Mouse (Mus musculus): ENCODE results near the gene Pacrg. TPM values are rescaled to one million over a fixed set of nuclear protein-coding genes. Genes with fewer than 3 reads are reported as not detected.

Pacrg gene
- polyA plus RNA-seq, 1 experiment from 2014 or later, result 9.3 TPM

GRCm38 (mm10) chr17:10635955-10636470 lies 204.1 kb downstream of the Pacrg start:
- H3K4me2 ChIP-seq (replicated peaks), result no peak overlapping the region
- H3K9me3 ChIP-seq (replicated peaks), result no peaks in the 10 kb centered on the region
- ATAC-seq (ENCODE audit: low FRiP score), result no peak
- no peak overlapping the region for H3K4me3 ChIP-seq
- 62% methylated on average over 8 of the region's 8 CpGs for WGBS
- H3K36me3 ChIP-seq, result no peaks in the 10 kb centered on the region
- no peaks in the 10 kb centered on the region for H3K27me3 ChIP-seq
- no peak overlapping the region for H3K9ac ChIP-seq
- H3K27ac ChIP-seq, result no peak overlapping the region
- H3K4me1 ChIP-seq, result peaks cover under 1% of the 10 kb centered on the region

GRCm38 (mm10) chr17:10635470-10635869 lies 204.6 kb downstream of the Pacrg start:
- Histone ChIP-seq H3K36me3 (no peaks in the 10 kb centered on the region), H3K4me2 (replicated peaks) (no peak overlapping the region), H3K4me3 (no peak overlapping the region), H3K4me1 (peaks cover 6% of the 10 kb centered on the region), H3K9me3 (replicated peaks) (no peaks in the 10 kb centered on the region), H3K9ac (no peak overlapping the region), H3K27me3 (no peaks in the 10 kb centered on the region), H3K27ac (no peak overlapping the region)
- ATAC-seq (ENCODE audit: low FRiP score), result no peak
- WGBS, result 94% methylated on average over 11 of the region's 11 CpGs

GRCm38 (mm10) chr17:10635046-10635445 lies 205.1 kb downstream of the Pacrg start:
- Histone ChIP-seq H3K27ac (no peak overlapping the region), H3K4me3 (no peak overlapping the region), H3K9me3 (replicated peaks) (no peaks in the 10 kb centered on the region), H3K36me3 (no peaks in the 10 kb centered on the region), H3K4me1 (peaks cover 10% of the 10 kb centered on the region), H3K9ac (no peak overlapping the region), H3K4me2 (replicated peaks) (no peak overlapping the region), H3K27me3 (no peaks in the 10 kb centered on the region)
- 91% methylated on average over 6 of the region's 6 CpGs for WGBS
- ATAC-seq (ENCODE audit: low FRiP score), result no peak

- H3K27ac ChIP-seq, result no peak overlapping the region
- H3K36me3 ChIP-seq, result no peaks in the 10 kb centered on the region
- H3K4me2 ChIP-seq (replicated peaks), result no peak overlapping the region
- H3K9me3 ChIP-seq (replicated peaks), result no peaks in the 10 kb centered on the region
- H3K4me1 ChIP-seq, result peaks cover 10% of the 10 kb centered on the region
- ATAC-seq (ENCODE audit: low FRiP score), result no peak
- no peak overlapping the region for H3K9ac ChIP-seq
- no peaks in the 10 kb centered on the region for H3K27me3 ChIP-seq
- H3K4me3 ChIP-seq, result no peak overlapping the region
- WGBS, result 96% methylated on average over 7 of the region's 7 CpGs
Measured at GRCm38 (mm10) chr17:10633769-10634168, 206.3 kb downstream of the Pacrg start.

GRCm38 (mm10) chr17:10628240-10628639 lies 211.9 kb downstream of the Pacrg start:
- Histone ChIP-seq H3K36me3 (no peaks in the 10 kb centered on the region), H3K4me2 (replicated peaks) (no peak overlapping the region), H3K9me3 (replicated peaks) (no peaks in the 10 kb centered on the region), H3K4me1 (peaks cover 22% of the 10 kb centered on the region), H3K27ac (no peak overlapping the region), H3K9ac (no peak overlapping the region), H3K27me3 (no peaks in the 10 kb centered on the region), H3K4me3 (no peak overlapping the region)
- ATAC-seq (ENCODE audit: low FRiP score), result no peak
- WGBS, result 90% methylated on average over 4 of the region's 4 CpGs

GRCm38 (mm10) chr17:10627476-10627875 lies 212.6 kb downstream of the Pacrg start:
- ATAC-seq (ENCODE audit: low FRiP score), result no peak
- no peaks in the 10 kb centered on the region for H3K9me3 ChIP-seq (replicated peaks)
- no peaks in the 10 kb centered on the region for H3K27me3 ChIP-seq
- no peaks in the 10 kb centered on the region for H3K36me3 ChIP-seq
- H3K4me1 ChIP-seq, result peaks cover 22% of the 10 kb centered on the region
- no peak overlapping the region for H3K4me3 ChIP-seq
- H3K4me2 ChIP-seq (replicated peaks), result no peak overlapping the region
- H3K9ac ChIP-seq, result no peak overlapping the region
- H3K27ac ChIP-seq, result no peak overlapping the region
- WGBS, result 51% methylated on average over 2 of the region's 2 CpGs

GRCm38 (mm10) chr17:10626299-10627095 lies 213.6 kb downstream of the Pacrg start:
- no peak for ATAC-seq (ENCODE audit: low FRiP score)
- no peak overlapping the region for H3K4me2 ChIP-seq (replicated peaks)
- H3K9me3 ChIP-seq (replicated peaks), result no peaks in the 10 kb centered on the region
- H3K9ac ChIP-seq, result no peak overlapping the region
- H3K4me1 ChIP-seq, result peaks cover 22% of the 10 kb centered on the region
- H3K36me3 ChIP-seq, result no peaks in the 10 kb centered on the region
- no peak overlapping the region for H3K4me3 ChIP-seq
- 60% methylated on average over 13 of the region's 13 CpGs for WGBS
- no peak overlapping the region for H3K27ac ChIP-seq
- no peaks in the 10 kb centered on the region for H3K27me3 ChIP-seq

GRCm38 (mm10) chr17:10624699-10625424 lies 215.2 kb downstream of the Pacrg start:
- no peaks in the 10 kb centered on the region for H3K27me3 ChIP-seq
- H3K9ac ChIP-seq, result no peak overlapping the region
- H3K4me2 ChIP-seq (replicated peaks), result no peak overlapping the region
- no peaks in the 10 kb centered on the region for H3K9me3 ChIP-seq (replicated peaks)
- ATAC-seq (ENCODE audit: low FRiP score), result no peak
- no peak overlapping the region for H3K27ac ChIP-seq
- H3K36me3 ChIP-seq, result no peaks in the 10 kb centered on the region
- H3K4me1 ChIP-seq, result peaks cover 12% of the 10 kb centered on the region
- H3K4me3 ChIP-seq, result no peak overlapping the region
- WGBS, result 89% methylated on average over 6 of the region's 6 CpGs

- H3K4me1 ChIP-seq, result no peaks in the 10 kb centered on the region
- ATAC-seq (ENCODE audit: low FRiP score), result no peak
- H3K9me3 ChIP-seq (replicated peaks), result no peaks in the 10 kb centered on the region
- H3K27me3 ChIP-seq, result no peaks in the 10 kb centered on the region
- 66% methylated on average over 2 of the region's 2 CpGs for WGBS
- H3K36me3 ChIP-seq, result no peaks in the 10 kb centered on the region
- H3K27ac ChIP-seq, result no peak overlapping the region
- no peak overlapping the region for H3K4me2 ChIP-seq (replicated peaks)
- H3K9ac ChIP-seq, result no peak overlapping the region
- H3K4me3 ChIP-seq, result no peak overlapping the region
Measured at GRCm38 (mm10) chr17:10620621-10621020, 219.5 kb downstream of the Pacrg start.

GRCm38 (mm10) chr17:10619881-10620280 lies 220.2 kb downstream of the Pacrg start:
- Histone ChIP-seq H3K27me3 (no peaks in the 10 kb centered on the region), H3K4me2 (replicated peaks) (no peak overlapping the region), H3K4me3 (no peak overlapping the region), H3K27ac (no peak overlapping the region), H3K4me1 (no peaks in the 10 kb centered on the region), H3K36me3 (no peaks in the 10 kb centered on the region), H3K9ac (no peak overlapping the region), H3K9me3 (replicated peaks) (no peaks in the 10 kb centered on the region)
- WGBS, result 85% methylated on average over 3 of the region's 3 CpGs
- no peak for ATAC-seq (ENCODE audit: low FRiP score)

GRCm38 (mm10) chr17:10617656-10618055 lies 222.5 kb downstream of the Pacrg start:
- Histone ChIP-seq H3K27ac (no peak overlapping the region), H3K9me3 (replicated peaks) (no peaks in the 10 kb centered on the region), H3K4me3 (no peak overlapping the region), H3K4me1 (no peaks in the 10 kb centered on the region), H3K4me2 (replicated peaks) (no peak overlapping the region), H3K9ac (no peak overlapping the region), H3K36me3 (no peaks in the 10 kb centered on the region), H3K27me3 (no peaks in the 10 kb centered on the region)
- ATAC-seq (ENCODE audit: low FRiP score), result no peak
- 55% methylated on average over 4 of the region's 4 CpGs for WGBS

GRCm38 (mm10) chr17:10615611-10616010 lies 224.5 kb downstream of the Pacrg start:
- H3K4me3 ChIP-seq, result no peak overlapping the region
- H3K4me1 ChIP-seq, result peaks cover 4% of the 10 kb centered on the region; the same call in 1 of the 2 replicates
- H3K27me3 ChIP-seq, result no peaks in the 10 kb centered on the region
- no peak overlapping the region for H3K4me2 ChIP-seq (replicated peaks)
- H3K9me3 ChIP-seq (replicated peaks), result no peaks in the 10 kb centered on the region
- no peak for ATAC-seq (ENCODE audit: low FRiP score)
- 89% methylated on average over 7 of the region's 7 CpGs for WGBS
- H3K27ac ChIP-seq, result no peak overlapping the region
- H3K9ac ChIP-seq, result no peak overlapping the region
- no peaks in the 10 kb centered on the region for H3K36me3 ChIP-seq

Data from hindbrain, embryonic 12.5 days (tissue).